Mouse (Mus musculus) cerebellum, adult 2 months (tissue): ENCODE measurements around the gene Sema4b. TPM values are rescaled to one million over a fixed set of nuclear protein-coding genes. Genes with fewer than 3 reads are reported as not detected.

Source experiments
- DNase-seq, 2 experiments: peaks; one replicate each; pipeline ENCODE4 v3.0.0; 2021
- H3K27ac ChIP-seq: fragments of 200-500 bp; 2 replicates; pipeline ENCODE4 v1.5.1; 2012; ENCODE audit warnings: low read length, control low read depth, inconsistent platforms; ENCODE audit not compliant: insufficient read depth
- H3K27me3 ChIP-seq: fragments of 200-500 bp; 2 replicates; pipeline ENCODE4 v1.6.1; 2012; ENCODE audit warnings: inconsistent platforms, mild to moderate bottlenecking, low read length, moderate library complexity; ENCODE audit not compliant: control insufficient read depth, insufficient read depth
- H3K4me1 ChIP-seq: fragments of 200-500 bp; 2 replicates; pipeline ENCODE4 v1.6.1; 2011; ENCODE audit warnings: low read length; ENCODE audit not compliant: control insufficient read depth, insufficient read depth
- H3K4me3 ChIP-seq: fragments of 200-500 bp; replicated peaks from 2 replicates; pipeline ENCODE3; 2011; ENCODE audit warnings: mild to moderate bottlenecking, low read depth, low read length, control low read depth; ENCODE audit not compliant: insufficient read depth
- CTCF ChIP-seq: fragments of 200-500 bp; IDR thresholded peaks from 2 replicates; pipeline ENCODE4 v1.5.1; 2011; ENCODE audit warnings: low read depth, mild to moderate bottlenecking, control low read depth, low read length, moderate library complexity, borderline replicate concordance; ENCODE audit not compliant: insufficient read depth
- POLR2A ChIP-seq: fragments of 200-500 bp; IDR thresholded peaks from 2 replicates; pipeline ENCODE4 v1.6.1; 2011; ENCODE audit warnings: low read length, control low read depth, borderline replicate concordance; ENCODE audit not compliant: insufficient read depth
- WGBS: fragments of 180-500 bp; shearing (Covaris S2); methylation state at CpG from one replicate; pipeline ENCODE4 v1.1.7; 2018; 5-methylcytosine and 5-hydroxymethylcytosine counted together
- polyA plus RNA-seq: library from polyadenylated mRNA; depleted of rRNA; stranded (reverse); fragments of >200 nt; gene quantifications from 2 replicates; pipeline ENCODE4 v1.2.3, GENCODE M21; 2012

Gene Sema4b
- polyA plus RNA-seq, 1 experiment, result 10.7 TPM

DNA sequence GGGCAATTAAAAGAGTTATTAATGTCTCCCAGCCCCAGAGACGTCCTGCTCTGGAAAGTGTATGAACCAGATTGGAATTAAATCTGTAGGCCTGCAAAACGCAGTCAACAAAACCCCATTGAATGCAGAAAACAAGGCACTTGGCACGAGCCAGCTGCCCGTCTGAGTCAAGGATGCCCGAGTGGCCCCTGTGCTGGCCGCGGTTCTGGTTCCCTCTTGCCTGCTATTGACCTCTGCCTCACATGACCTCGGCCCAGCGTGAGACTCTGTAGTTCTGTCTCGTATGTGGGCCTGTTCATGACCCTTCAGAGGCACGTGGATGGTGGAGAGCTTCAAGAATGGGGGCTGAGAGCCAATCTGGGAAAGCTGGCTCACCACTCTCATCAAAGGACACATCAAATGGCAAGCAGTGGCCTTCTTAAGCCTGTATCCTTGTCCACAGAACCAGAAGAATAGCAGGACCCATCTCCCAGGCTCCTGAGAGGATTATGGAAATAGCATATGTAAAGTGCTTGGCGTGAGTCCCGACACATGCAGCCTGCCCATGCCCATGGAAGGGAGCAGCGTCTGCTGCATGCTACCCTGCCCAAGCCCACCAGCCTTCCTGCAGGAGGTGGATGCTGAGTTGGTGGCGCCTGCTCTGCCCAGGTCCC, 15.4 kb downstream of the Sema4b start:
- H3K27ac ChIP-seq, result no peak overlapping the region
- peaks cover 8% of the 10 kb centered on the region for H3K4me1 ChIP-seq
- no peak overlapping the region for H3K4me3 ChIP-seq
- no peak for TF ChIP-seq POLR2A
- no peak for TF ChIP-seq CTCF
- no peak for DNase-seq
- WGBS, result 67% methylated on average over 15 of the region's 15 CpGs
- H3K27me3 ChIP-seq, result no peaks in the 10 kb centered on the region

DNA sequence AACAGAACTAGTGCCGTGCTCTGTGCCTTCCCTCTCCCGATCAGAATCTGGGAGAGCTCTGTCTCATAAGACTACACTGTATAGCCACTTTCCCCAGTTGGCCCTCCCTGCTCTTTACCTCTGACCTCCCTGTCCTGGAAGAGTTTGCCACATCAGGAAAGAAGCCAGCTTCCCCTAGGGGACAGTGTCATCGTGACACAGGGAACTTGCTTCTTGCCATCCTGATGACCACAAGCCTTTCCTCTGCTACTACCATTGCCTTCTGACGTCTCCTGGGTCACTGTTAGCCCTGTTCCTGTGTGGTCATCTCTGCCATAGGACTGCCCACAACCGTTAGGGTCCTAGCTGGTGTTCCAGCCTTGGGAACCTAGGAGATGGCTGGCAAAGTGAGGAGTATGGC, 16.3 kb downstream of the Sema4b start:
- no peak overlapping the region for H3K27ac ChIP-seq
- no peak for DNase-seq
- 80% methylated on average over 5 of the region's 5 CpGs for WGBS
- H3K27me3 ChIP-seq, result no peaks in the 10 kb centered on the region
- no peak overlapping the region for H3K4me3 ChIP-seq
- no peak for TF ChIP-seq POLR2A
- TF ChIP-seq CTCF, result no peak
- H3K4me1 ChIP-seq, result peaks cover 15% of the 10 kb centered on the region

DNA sequence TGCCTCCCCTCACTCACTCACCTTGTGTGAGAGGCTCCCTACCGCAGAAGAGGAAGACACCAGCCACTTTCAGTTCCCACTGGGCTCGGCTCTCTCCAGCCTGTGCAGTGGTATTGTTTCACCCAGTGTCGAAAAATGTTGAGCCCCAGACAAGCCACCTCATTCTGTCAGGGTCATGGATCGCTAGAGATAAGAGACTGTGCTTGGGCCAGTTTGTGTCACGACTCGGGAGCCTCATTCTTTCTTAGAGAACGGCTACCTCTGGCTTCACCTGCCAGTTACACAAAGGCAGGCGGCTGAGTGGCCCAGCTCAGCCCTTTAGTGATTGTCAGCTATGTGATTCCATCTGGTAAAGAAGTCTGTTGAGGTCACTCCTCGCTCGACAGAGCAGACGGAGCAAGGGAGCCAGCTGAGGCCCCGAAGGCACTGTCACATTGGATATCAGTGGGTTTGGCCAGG, 17.0 kb downstream of the Sema4b start:
- Histone ChIP-seq H3K4me1 (peaks cover 18% of the 10 kb centered on the region), H3K4me3 (no peak overlapping the region), H3K27me3 (no peaks in the 10 kb centered on the region), H3K27ac (no peak overlapping the region)
- 61% methylated on average over 12 of the region's 12 CpGs for WGBS
- no peak for TF ChIP-seq CTCF
- TF ChIP-seq POLR2A, result no peak
- DNase-seq, result no peak

DNA sequence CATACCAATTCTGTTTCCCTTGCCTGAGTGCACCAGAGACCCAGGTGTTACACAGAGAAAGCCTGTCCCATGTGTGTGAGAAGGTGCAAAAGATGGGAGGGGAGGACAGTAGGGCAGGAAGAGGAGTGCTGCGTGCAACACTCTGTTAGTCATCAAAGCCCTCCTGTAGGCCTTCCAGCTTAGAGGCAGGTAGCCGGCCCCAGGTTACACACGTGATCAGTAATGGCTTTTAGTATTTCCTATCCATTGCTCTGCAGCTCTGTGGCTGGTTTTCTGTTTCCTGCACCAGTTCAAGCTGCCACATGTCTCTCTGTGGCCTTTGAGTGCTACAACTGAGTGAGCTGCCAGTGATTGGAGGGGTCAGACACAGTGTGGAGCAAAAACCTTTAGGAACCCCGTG, 17.7 kb downstream of the Sema4b start:
- Histone ChIP-seq H3K4me1 (peaks cover 23% of the 10 kb centered on the region), H3K27ac (no peak overlapping the region), H3K4me3 (no peak overlapping the region)

DNA sequence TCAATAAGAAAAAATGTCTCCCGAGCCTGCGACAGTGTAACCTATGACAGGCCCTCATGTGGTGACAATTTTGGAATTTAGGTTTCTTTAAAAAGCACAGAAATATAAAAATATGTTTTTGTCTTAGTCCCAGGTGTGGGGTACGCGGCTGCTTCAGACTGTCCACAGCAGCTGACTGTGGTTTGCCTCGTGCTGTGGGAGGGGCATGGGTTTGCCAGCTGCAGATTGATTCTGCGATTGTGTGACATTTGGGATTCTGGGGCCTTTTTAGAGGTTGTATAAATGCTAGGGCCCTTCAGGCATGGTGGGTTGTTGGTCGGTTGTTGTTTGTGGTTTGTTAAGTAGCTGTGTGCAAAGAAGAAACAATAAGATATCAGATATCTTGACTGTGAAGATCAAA, 18.3 kb downstream of the Sema4b start:
- 87% methylated on average over 7 of the region's 7 CpGs for WGBS
- DNase-seq, result no peak
- Histone ChIP-seq H3K27me3 (no peaks in the 10 kb centered on the region), H3K4me1 (peaks cover 23% of the 10 kb centered on the region), H3K4me3 (no peak overlapping the region), H3K27ac (no peak overlapping the region)
- no peak for TF ChIP-seq CTCF
- no peak for TF ChIP-seq POLR2A

More for the DNA sequence above, 17.7 kb downstream of the Sema4b start:
- no peak for DNase-seq
- no peaks in the 10 kb centered on the region for H3K27me3 ChIP-seq
- TF ChIP-seq POLR2A, result no peak
- no peak for TF ChIP-seq CTCF
- 81% methylated on average over 4 of the region's 4 CpGs for WGBS

DNA sequence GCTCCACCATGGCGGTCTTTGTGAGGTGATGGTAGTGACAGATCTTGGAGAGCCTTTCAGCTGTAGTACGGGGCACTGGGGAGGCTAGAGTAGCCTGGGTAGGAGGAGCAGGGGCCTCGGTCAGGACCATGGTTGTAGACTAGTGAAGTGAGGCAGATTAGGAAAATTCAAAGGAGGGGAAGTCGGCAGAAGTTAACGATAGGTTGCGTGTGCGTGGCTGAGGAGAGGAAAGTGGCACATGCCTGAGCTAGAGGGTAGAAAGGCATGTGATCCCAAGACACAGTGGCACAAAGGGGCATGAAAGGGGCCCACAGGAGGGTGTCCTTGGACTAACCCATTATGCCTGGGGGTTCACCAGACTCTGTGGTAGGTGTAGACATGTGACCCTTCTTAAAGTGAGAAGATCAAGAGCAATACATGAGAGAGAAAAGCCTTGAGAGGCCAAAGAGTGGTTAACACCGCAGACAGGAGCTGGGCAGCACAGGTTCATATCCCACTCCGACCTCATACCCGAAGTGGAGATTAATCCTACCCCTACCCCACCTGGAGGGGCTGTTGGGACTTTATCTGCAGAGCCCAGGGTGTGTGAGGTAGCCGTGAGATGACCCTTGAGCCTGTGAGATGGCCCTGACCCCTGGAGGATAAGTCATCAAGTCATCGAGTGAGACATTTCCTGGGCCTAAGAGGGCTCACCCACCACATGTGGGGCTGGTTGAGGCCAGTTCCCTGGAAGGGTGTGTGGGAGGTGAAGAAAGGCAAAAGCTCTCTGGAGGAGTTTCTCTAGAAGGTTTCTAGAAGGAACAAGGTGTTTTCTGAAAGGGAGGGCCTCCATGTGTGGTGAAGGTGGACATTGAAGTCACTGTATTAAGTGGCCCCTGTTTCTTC, 19.3 kb downstream of the Sema4b start:
- no peak for DNase-seq
- TF ChIP-seq CTCF (no peak), POLR2A (no peak)
- WGBS, result 90% methylated on average over 12 of the region's 12 CpGs
- Histone ChIP-seq H3K27me3 (no peaks in the 10 kb centered on the region), H3K27ac (no peak overlapping the region), H3K4me3 (no peak overlapping the region), H3K4me1 (peaks cover 23% of the 10 kb centered on the region)

DNA sequence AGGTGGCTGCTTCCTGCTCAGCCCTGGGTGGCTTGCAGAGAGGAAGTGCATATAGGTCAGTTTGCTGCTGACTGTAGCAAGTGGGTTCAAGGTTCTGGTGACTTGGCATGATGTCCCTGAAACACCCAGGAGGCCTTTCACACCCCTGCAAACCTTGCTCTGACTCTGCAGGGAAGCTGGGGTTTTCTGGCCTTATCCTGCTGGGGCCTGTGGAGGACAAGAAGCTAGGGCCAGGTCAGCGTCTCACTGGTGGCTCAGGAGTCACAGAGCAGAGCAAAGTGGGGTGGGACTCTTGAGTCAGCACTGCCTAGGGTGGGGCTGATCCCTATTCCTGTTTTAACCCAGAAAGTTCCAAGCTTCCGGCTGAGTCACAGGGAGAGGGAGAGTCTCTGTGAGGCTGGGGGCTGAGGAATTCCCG, 20.7 kb downstream of the Sema4b start:
- H3K27me3 ChIP-seq, result no peaks in the 10 kb centered on the region
- TF ChIP-seq CTCF (no peak), POLR2A (no peak)
- no peak overlapping the region for H3K27ac ChIP-seq
- no peak overlapping the region for H3K4me3 ChIP-seq
- H3K4me1 ChIP-seq, result peaks cover 23% of the 10 kb centered on the region
- 57% methylated on average over 3 of the region's 3 CpGs for WGBS
- no peak for DNase-seq
